Mouse (Mus musculus): ENCODE results near the gene 5430403G16Rik.

DNA sequence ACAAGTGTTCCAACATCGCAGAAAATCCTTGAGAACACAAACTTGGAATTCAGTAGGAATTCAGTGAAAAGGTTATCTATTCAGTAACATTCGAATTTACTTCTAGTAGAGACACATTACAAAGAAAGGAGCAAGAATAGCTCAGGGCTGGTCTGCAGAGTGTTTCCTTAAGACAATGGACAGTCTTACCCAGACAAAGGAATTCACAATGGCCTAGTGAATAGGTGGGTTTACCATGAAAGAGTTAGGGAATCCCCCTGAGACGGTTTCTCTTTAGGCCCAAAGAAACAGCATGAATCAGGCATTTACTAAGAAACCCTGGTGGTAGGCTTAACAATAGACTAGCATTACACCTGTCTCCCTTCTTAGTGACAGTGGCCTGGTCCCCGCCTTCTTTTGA, 7.9 kb downstream of the 5430403G16Rik start:
- TF ChIP-seq CTCF (IDR thresholded peaks at IDR 0.05; ENCODE audit: control insufficient read depth, insufficient read depth, low read length) (no peak), POLR2A (IDR thresholded peaks at IDR 0.05; ENCODE audit: borderline replicate concordance, control insufficient read depth, low read depth, low read length) (no peak)

All from bone marrow, adult 2 months (tissue).